Mouse (Mus musculus): ENCODE measurements around the gene Rabl3.

DNA sequence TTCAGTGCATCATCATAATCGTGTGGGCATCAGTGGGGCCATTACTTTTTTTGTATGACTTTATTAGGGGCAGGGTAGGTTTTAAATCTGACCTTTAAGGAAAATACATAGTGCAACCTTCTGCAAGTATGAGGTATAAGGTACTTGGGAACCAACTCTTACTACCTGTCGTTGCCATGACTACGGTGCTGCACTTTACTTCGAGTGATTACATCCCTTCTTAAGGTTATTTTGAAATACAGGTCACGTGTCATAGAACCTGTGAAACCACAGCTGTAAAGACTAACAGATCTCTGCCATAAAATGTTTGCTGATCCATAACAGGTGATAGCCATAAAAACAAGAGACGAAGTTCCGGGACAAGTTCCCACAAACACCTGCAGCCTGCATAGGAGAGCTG lies 58.8 kb downstream of the Rabl3 start:
- TF ChIP-seq CTCF (IDR thresholded peaks at IDR 0.05; ENCODE audit: extremely low read depth, insufficient read depth, insufficient read length, insufficient replicate concordance) (no peak), POLR2A (IDR thresholded peaks at IDR 0.05; ENCODE audit: low read depth, low read length) (no peak)
